Mouse (Mus musculus) right cerebral cortex, postnatal 14 days (tissue): ENCODE measurements at regions not wholly inside any gene's neighbourhood (a gene's known extent, or its start where the extent isn't known, plus 50 kb on each side); places are given as distances from the start of the nearest gene placed in this dataset.

Experiments
- DNase-seq: peaks from one replicate; pipeline ENCODE4 v3.0.0; 2022

GRCm38 (mm10) chr4:131014301-131015081 is 70.3 kb downstream of the Matn1 start:
- no peak for DNase-seq

- DNase-seq: no peak
These were observed 71.0 kb downstream of the Matn1 start for GRCm38 (mm10) chr4:131015156-131015555.

GRCm38 (mm10) chr4:131023601-131024000 is 79.4 kb downstream of the Matn1 start:
- no peak for DNase-seq

GRCm38 (mm10) chr4:131036292-131036691 is 92.1 kb downstream of the Matn1 start:
- DNase-seq: peak; percentile 26

GRCm38 (mm10) chr4:131037179-131037578 is 93.0 kb downstream of the Matn1 start:
- no peak for DNase-seq

- DNase-seq: no peak
These were observed 95.5 kb downstream of the Matn1 start for GRCm38 (mm10) chr4:131039686-131040085.

GRCm38 (mm10) chr4:131041210-131041609 is 97.0 kb downstream of the Matn1 start:
- no peak for DNase-seq

- DNase-seq: no peak
These were observed 101.9 kb downstream of the Matn1 start for GRCm38 (mm10) chr4:131046101-131046500.

GRCm38 (mm10) chr4:131046969-131047650 is 102.9 kb downstream of the Matn1 start:
- peak; percentile 24 for DNase-seq

GRCm38 (mm10) chr4:131056293-131056692 is 112.1 kb downstream of the Matn1 start:
- DNase-seq: no peak

- DNase-seq: no peak
These were observed 115.4 kb downstream of the Matn1 start for GRCm38 (mm10) chr4:131059572-131059971.

- no peak for DNase-seq
These were observed 116.1 kb downstream of the Matn1 start for GRCm38 (mm10) chr4:131060191-131060680.

- DNase-seq: no peak
These were observed 116.5 kb downstream of the Matn1 start for GRCm38 (mm10) chr4:131060706-131061105.

- no peak for DNase-seq
These were observed 118.4 kb downstream of the Matn1 start for GRCm38 (mm10) chr4:131062592-131062991.

GRCm38 (mm10) chr4:131066186-131066939 is 122.2 kb downstream of the Matn1 start:
- DNase-seq: no peak

GRCm38 (mm10) chr4:131070566-131070965 is 126.4 kb downstream of the Matn1 start:
- no peak for DNase-seq

- no peak for DNase-seq
These were observed 128.4 kb downstream of the Matn1 start for GRCm38 (mm10) chr4:131072623-131073022.

- DNase-seq: no peak
These were observed 129.2 kb downstream of the Matn1 start for GRCm38 (mm10) chr4:131073420-131073819.

- no peak for DNase-seq
These were observed 131.2 kb downstream of the Matn1 start for GRCm38 (mm10) chr4:131075326-131075932.

- DNase-seq: no peak
These were observed 132.4 kb downstream of the Matn1 start for GRCm38 (mm10) chr4:131076628-131077027.

- DNase-seq: no peak
These were observed 135.9 kb downstream of the Matn1 start for GRCm38 (mm10) chr4:131080113-131080512.

GRCm38 (mm10) chr4:131083405-131083804 is 139.2 kb downstream of the Matn1 start:
- no peak for DNase-seq

- DNase-seq: no peak
These were observed 153.2 kb downstream of the Matn1 start for GRCm38 (mm10) chr4:131097421-131097820.
